Mouse (Mus musculus): ENCODE data around the gene Ranbp3l. TPM values are rescaled to one million over a fixed set of nuclear protein-coding genes. Genes with fewer than 3 reads are reported as not detected.

Gene Ranbp3l
- polyA plus RNA-seq, 1 experiment from 2014 or later = 0.25 TPM

GRCm38 (mm10) chr15:9113556-9113955 lies 145.8 kb downstream of the Ranbp3l start:
- H3K27ac ChIP-seq (ENCODE audit: low read depth) = peak overlapping the region; percentile 71
- DNase-seq = no peak
- H3K4me1 ChIP-seq (ENCODE audit: insufficient read depth) = peaks cover 4% of the 10 kb centered on the region
- H3K9me3 ChIP-seq (ENCODE audit: low read length) = no peaks in the 10 kb centered on the region
- ATAC-seq = no peak
- no peaks in the 10 kb centered on the region for H3K27me3 ChIP-seq (ENCODE audit: insufficient read depth, low read length)
- peak overlapping the region; percentile 24; the same call in 1 of the 2 replicates for H3K4me2 ChIP-seq (ENCODE audit: low read depth, low read length)
- WGBS (ENCODE audit: insufficient replicate concordance) = 65% methylated on average over 9 of the region's 9 CpGs
- peaks cover 46% of the 10 kb centered on the region for H3K36me3 ChIP-seq (replicated peaks; ENCODE audit: insufficient read depth, low read length)
- TF ChIP-seq EP300 (IDR thresholded peaks at IDR 0.05; ENCODE audit: low read depth) (no peak), CTCF (IDR thresholded peaks at IDR 0.05; ENCODE audit: low read depth) (no peak)
- no peak overlapping the region for H3K9ac ChIP-seq (replicated peaks)
- H3K4me3 ChIP-seq (ENCODE audit: low read depth, low read length) = no peak overlapping the region

- TF ChIP-seq CTCF (IDR thresholded peaks at IDR 0.05; ENCODE audit: low read depth) = no peak
- no peak for TF ChIP-seq EP300 (IDR thresholded peaks at IDR 0.05; ENCODE audit: low read depth)
- H3K36me3 ChIP-seq (replicated peaks; ENCODE audit: insufficient read depth, low read length) = peaks cover 45% of the 10 kb centered on the region
- no peak overlapping the region for H3K9ac ChIP-seq (replicated peaks)
- peak overlapping the region; percentile 71 for H3K27ac ChIP-seq (ENCODE audit: low read depth)
- ATAC-seq (peak; percentile 82), DNase-seq (no peak)
- H3K9me3 ChIP-seq (ENCODE audit: low read length) = no peaks in the 10 kb centered on the region
- no peak overlapping the region for H3K4me3 ChIP-seq (ENCODE audit: low read depth, low read length)
- no peaks in the 10 kb centered on the region for H3K27me3 ChIP-seq (ENCODE audit: insufficient read depth, low read length)
- 67% methylated on average over 4 of the region's 4 CpGs for WGBS (ENCODE audit: insufficient replicate concordance)
- H3K4me2 ChIP-seq (ENCODE audit: low read depth, low read length) = peak overlapping the region; percentile 24; the same call in 1 of the 2 replicates
- peaks cover 4% of the 10 kb centered on the region for H3K4me1 ChIP-seq (ENCODE audit: insufficient read depth)
Observed at GRCm38 (mm10) chr15:9114131-9114530, 146.4 kb downstream of the Ranbp3l start.

GRCm38 (mm10) chr15:9114599-9114998 lies 146.8 kb downstream of the Ranbp3l start:
- Histone ChIP-seq H3K9ac (replicated peaks) (no peak overlapping the region), H3K4me1 (ENCODE audit: insufficient read depth) (peaks cover 4% of the 10 kb centered on the region), H3K4me3 (ENCODE audit: low read depth, low read length) (no peak overlapping the region), H3K27me3 (ENCODE audit: insufficient read depth, low read length) (no peaks in the 10 kb centered on the region), H3K36me3 (replicated peaks; ENCODE audit: insufficient read depth, low read length) (peaks cover 48% of the 10 kb centered on the region), H3K27ac (ENCODE audit: low read depth) (peak overlapping the region; percentile 82), H3K9me3 (ENCODE audit: low read length) (no peaks in the 10 kb centered on the region), H3K4me2 (ENCODE audit: low read depth, low read length) (peak overlapping the region; percentile 10; the same call in 1 of the 2 replicates)
- peak; percentile 73 for DNase-seq
- peak; percentile 93 for ATAC-seq
- 56% methylated on average over 5 of the region's 5 CpGs for WGBS (ENCODE audit: insufficient replicate concordance)
- TF ChIP-seq EP300 (IDR thresholded peaks at IDR 0.05; ENCODE audit: low read depth) (peak; percentile 80), CTCF (IDR thresholded peaks at IDR 0.05; ENCODE audit: low read depth) (no peak)

Other genes starting within 250 kb of the Ranbp3l start
- gene Nadk2, start 103.3 kb downstream of the Ranbp3l start, polyA plus RNA-seq (2015; fragmentation: Nextera tagmentation; extraction: Ambion mirVana) = 57.6 and 59.0 TPM in 2 replicates
- 1.5 and 1.8 TPM in 2 replicates for gene Lmbrd2, start 172.6 kb downstream of the Ranbp3l start, polyA plus RNA-seq (2015; fragmentation: Nextera tagmentation; extraction: Ambion mirVana)
- 6.0 and 6.4 TPM in 2 replicates for gene Skp2, start 187.5 kb downstream of the Ranbp3l start, polyA plus RNA-seq (2015; fragmentation: Nextera tagmentation; extraction: Ambion mirVana)

Data from liver, postnatal 0 days (tissue).